In genomic region chr2:126337143-126337542, GRCm38 (mm10) we compare ENCODE assay signal across 12 mouse cellular contexts.
"Had no signal": no experiment of that assay in that cellular context is flagged by ENCODE, and none has a peak within 500 bp of the region (broad histone marks: within the 10 kb centered on the region; RNA-seq: fewer than 3 reads in every experiment).

No protein-coding gene starts in this region.

- DNase-seq: liver, embryonic 13.5 days; liver, postnatal 0 days; lung, adult 2 months; lung, postnatal 14 days; lung, postnatal 36 days; midbrain, embryonic 14.5 days; right cerebral cortex, postnatal 14 days; thymus, adult 18-20 months; thymus, postnatal 14 days; thymus, postnatal 36 days had no signal

- ATAC-seq: liver, postnatal 0 days; lung, postnatal 0 days; midbrain, embryonic 16.5 days had no signal
